Mouse (Mus musculus): ENCODE data around the gene Rabgap1l.

Rabgap1l gene

GRCm38 (mm10) chr1:160250782-160251181 is 542.2 kb downstream of the Rabgap1l start:
- intact Hi-C loops (cut with DNase I) = no loop called here

GRCm38 (mm10) chr1:160249786-160250185 is 543.2 kb downstream of the Rabgap1l start:
- intact Hi-C loops (cut with DNase I) = no loop called here

- intact Hi-C loops (cut with DNase I) = no loop called here
Observed at GRCm38 (mm10) chr1:160247473-160247872, 545.5 kb downstream of the Rabgap1l start.

- intact Hi-C loops (cut with DNase I) = no loop called here
Observed at GRCm38 (mm10) chr1:160246844-160247243, 546.2 kb downstream of the Rabgap1l start.

GRCm38 (mm10) chr1:160245954-160246353 is 547.1 kb downstream of the Rabgap1l start:
- intact Hi-C loops (cut with DNase I) = no loop called here

- intact Hi-C loops (cut with DNase I) = no loop called here
Observed at GRCm38 (mm10) chr1:160244689-160245088, 548.3 kb downstream of the Rabgap1l start.

- intact Hi-C loops (cut with DNase I) = no loop called here
Observed at GRCm38 (mm10) chr1:160240091-160240490, 552.9 kb downstream of the Rabgap1l start.

GRCm38 (mm10) chr1:160238852-160239443 is 554.1 kb downstream of the Rabgap1l start:
- intact Hi-C loops (cut with DNase I) = no loop called here

- intact Hi-C loops (cut with DNase I) = no loop called here
Observed at GRCm38 (mm10) chr1:160237981-160238380, 555.0 kb downstream of the Rabgap1l start.

GRCm38 (mm10) chr1:160233921-160234320 is 559.1 kb downstream of the Rabgap1l start:
- intact Hi-C loops (cut with DNase I) = loop anchor here (5.0 kb wide), 1 partner anchor 483 kb away; no protein-coding TSS in a partner anchor

- intact Hi-C loops (cut with DNase I) = loop anchor here (5.0 kb wide), 1 partner anchor 485 kb away; no protein-coding TSS in a partner anchor
Observed at GRCm38 (mm10) chr1:160232113-160232512, 560.9 kb downstream of the Rabgap1l start.

GRCm38 (mm10) chr1:160231013-160231412 is 562.0 kb downstream of the Rabgap1l start:
- intact Hi-C loops (cut with DNase I) = loop anchor here (2.0 to 5.0 kb wide), 2 partner anchors 146 to 486 kb away; no protein-coding TSS in a partner anchor

- intact Hi-C loops (cut with DNase I) = no loop called here
Observed at GRCm38 (mm10) chr1:160227850-160228249, 565.2 kb downstream of the Rabgap1l start.

GRCm38 (mm10) chr1:160227196-160227595 is 565.8 kb downstream of the Rabgap1l start:
- intact Hi-C loops (cut with DNase I) = no loop called here

GRCm38 (mm10) chr1:160224093-160224492 is 568.9 kb downstream of the Rabgap1l start:
- intact Hi-C loops (cut with DNase I) = no loop called here

- intact Hi-C loops (cut with DNase I) = no loop called here
Observed at GRCm38 (mm10) chr1:160217898-160218297, 575.1 kb downstream of the Rabgap1l start.

GRCm38 (mm10) chr1:160214171-160214570 is 578.8 kb downstream of the Rabgap1l start:
- intact Hi-C loops (cut with DNase I) = no loop called here

- intact Hi-C loops (cut with DNase I) = no loop called here
Observed at GRCm38 (mm10) chr1:160212703-160213669, 580.0 kb downstream of the Rabgap1l start, which contains the start of gene Cacybp. Gene Cacybp (minus strand): TSS chr1:160212875.

GRCm38 (mm10) chr1:160212123-160212691 is 580.8 kb downstream of the Rabgap1l start:
- intact Hi-C loops (cut with DNase I) = no loop called here

- intact Hi-C loops (cut with DNase I) = loop anchor here (2.0 kb wide), 1 partner anchor 15 kb away; no protein-coding TSS in a partner anchor
Observed at GRCm38 (mm10) chr1:160211597-160212122, 581.4 kb downstream of the Rabgap1l start.

- intact Hi-C loops (cut with DNase I) = loop anchor here (2.0 kb wide), 1 partner anchor 14 kb away; no protein-coding TSS in a partner anchor
Observed at GRCm38 (mm10) chr1:160210566-160210965, 582.4 kb downstream of the Rabgap1l start.

Measured in adrenal gland (tissue).